Mouse (Mus musculus): ENCODE results near the gene Lsamp. TPM values are rescaled to one million over a fixed set of nuclear protein-coding genes. Genes with fewer than 3 reads are reported as not detected.
A peak's percentile ranks its signal among the peaks of the same experiment; 100 is the strongest.

The Lsamp gene
- total RNA-seq (2021), result 10 to 100 TPM; 15.1 to 15.6 TPM
- long read RNA-seq, experiment 1, result 0 reads
- long read RNA-seq, experiment 2, partial matches to known transcripts, result 0 of 2 reads
- long read RNA-seq, experiment 2, other reads (novel, unspliced or antisense), result 2 of 2 reads

GRCm38 (mm10) chr16:39984205-39984634, at the start of gene Lsamp:
TSS of gene Lsamp (plus strand) at chr16:39984361.
- peak; percentile 19 to 23 for DNase-seq (ENCODE audit: low spot score in 2 of 2)

GRCm38 (mm10) chr16:39957686-39958085, 26.5 kb upstream of the Lsamp start:
- DNase-seq (ENCODE audit: low spot score in 2 of 2), result no peak

GRCm38 (mm10) chr16:39972712-39973111, 11.4 kb upstream of the Lsamp start:
- DNase-seq (ENCODE audit: low spot score in 2 of 2), result no peak

GRCm38 (mm10) chr16:39984635-39985291, 602 bp downstream of the Lsamp start:
- DNase-seq (ENCODE audit: low spot score in 2 of 2), result no peak

- DNase-seq (ENCODE audit: low spot score in 2 of 2), result no peak
Measured at GRCm38 (mm10) chr16:39988466-39988865, 4.3 kb downstream of the Lsamp start.

- DNase-seq (ENCODE audit: low spot score in 2 of 2), result no peak
Measured at GRCm38 (mm10) chr16:39994821-39995220, 10.7 kb downstream of the Lsamp start.

GRCm38 (mm10) chr16:40008800-40009199, 24.6 kb downstream of the Lsamp start:
- DNase-seq (ENCODE audit: low spot score in 2 of 2), result no peak

- DNase-seq (ENCODE audit: low spot score in 2 of 2), result no peak
Measured at GRCm38 (mm10) chr16:40011106-40011505, 26.9 kb downstream of the Lsamp start.

- no peak for DNase-seq (ENCODE audit: low spot score in 2 of 2)
Measured at GRCm38 (mm10) chr16:40022611-40023010, 38.5 kb downstream of the Lsamp start.

GRCm38 (mm10) chr16:40036719-40037118, 52.6 kb downstream of the Lsamp start:
- DNase-seq (ENCODE audit: low spot score in 2 of 2), result no peak

GRCm38 (mm10) chr16:40059546-40059945, 75.4 kb downstream of the Lsamp start:
- no peak for DNase-seq (ENCODE audit: low spot score in 2 of 2)

GRCm38 (mm10) chr16:40059968-40060367, 75.8 kb downstream of the Lsamp start:
- DNase-seq (ENCODE audit: low spot score in 2 of 2), result no peak

GRCm38 (mm10) chr16:40060491-40060890, 76.3 kb downstream of the Lsamp start:
- DNase-seq (ENCODE audit: low spot score in 2 of 2), result no peak

GRCm38 (mm10) chr16:40075556-40075955, 91.4 kb downstream of the Lsamp start:
- no peak for DNase-seq (ENCODE audit: low spot score in 2 of 2)

GRCm38 (mm10) chr16:40080224-40080623, 96.1 kb downstream of the Lsamp start:
- DNase-seq (ENCODE audit: low spot score in 2 of 2), result no peak

- no peak for DNase-seq (ENCODE audit: low spot score in 2 of 2)
Measured at GRCm38 (mm10) chr16:40104329-40104728, 120.2 kb downstream of the Lsamp start.

- no peak for DNase-seq (ENCODE audit: low spot score in 2 of 2)
Measured at GRCm38 (mm10) chr16:40182918-40183317, 198.8 kb downstream of the Lsamp start.

- no peak for DNase-seq (ENCODE audit: low spot score in 2 of 2)
Measured at GRCm38 (mm10) chr16:40187987-40188590, 203.9 kb downstream of the Lsamp start.

GRCm38 (mm10) chr16:40194401-40194800, 210.2 kb downstream of the Lsamp start:
- no peak for DNase-seq (ENCODE audit: low spot score in 2 of 2)

GRCm38 (mm10) chr16:40194839-40195238, 210.7 kb downstream of the Lsamp start:
- DNase-seq (ENCODE audit: low spot score in 2 of 2), result no peak

GRCm38 (mm10) chr16:40228627-40229026, 244.5 kb downstream of the Lsamp start:
- DNase-seq (ENCODE audit: low spot score in 2 of 2), result no peak

GRCm38 (mm10) chr16:40233066-40233465, 248.9 kb downstream of the Lsamp start:
- no peak for DNase-seq (ENCODE audit: low spot score in 2 of 2)

Measured in adrenal gland, postnatal 4 days (tissue).